Mouse (Mus musculus) CH12.LX (cell line): Measurements from ENCODE around the gene Dlx3.

Source experiments
- CTCF ChIP-seq, 2 experiments: IDR thresholded peaks in 1 of 2; conservative IDR thresholded peaks in 1 of 2; 2 replicates each; pipeline ENCODE4 v1.5.1; 2011 to 2012; ENCODE audit warnings: low read depth in 2 of 2, low read length in 2 of 2, improper control_type of control experiment in 1 of 2, inconsistent platforms in 1 of 2, mild to moderate bottlenecking in 1 of 2, moderate library complexity in 1 of 2
- E2F4 ChIP-seq: IDR thresholded peaks from 2 replicates; pipeline ENCODE4 v1.6.1; 2011; ENCODE audit warnings: low read depth, low read length, improper control_type of control experiment; ENCODE audit not compliant: insufficient replicate concordance
- GABPA ChIP-seq: IDR thresholded peaks from 2 replicates; pipeline ENCODE4 v1.6.1; 2012; ENCODE audit warnings: low read depth, low read length, improper control_type of control experiment, inconsistent platforms; ENCODE audit not compliant: insufficient replicate concordance
- MAFK ChIP-seq: IDR thresholded peaks from 2 replicates; pipeline ENCODE4 v1.6.1; 2011; ENCODE audit warnings: low read length, improper control_type of control experiment; ENCODE audit not compliant: insufficient replicate concordance
- MEF2A ChIP-seq: IDR thresholded peaks from 2 replicates; pipeline ENCODE4 v1.6.1; 2014; ENCODE audit warnings: low read depth, mild to moderate bottlenecking, inconsistent platforms, low read length, improper control_type of control experiment, borderline replicate concordance
- TCF12 ChIP-seq: IDR thresholded peaks from 2 replicates; pipeline ENCODE4 v1.6.1; 2014; ENCODE audit warnings: low read depth, mild to moderate bottlenecking, inconsistent platforms, low read length, improper control_type of control experiment

DNA sequence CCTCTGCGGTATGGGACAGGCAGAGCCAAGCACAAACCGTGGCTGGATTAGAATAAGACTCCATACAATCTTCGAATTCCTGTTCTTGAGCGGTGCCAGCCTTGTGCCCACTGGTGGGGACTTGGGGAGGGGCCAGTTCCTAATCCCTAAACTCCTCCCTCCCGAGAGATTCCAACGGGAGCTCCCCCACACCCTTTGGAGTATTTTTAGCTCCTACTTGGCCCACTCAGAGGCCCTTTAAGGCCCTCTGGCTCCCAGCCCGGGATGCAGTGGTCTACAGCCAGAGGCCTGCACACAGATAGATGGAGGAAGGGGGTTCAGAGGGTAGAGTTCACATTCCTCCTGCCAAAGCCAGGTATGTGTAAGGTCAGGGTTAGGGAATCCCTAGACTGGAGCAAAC is 48.7 kb upstream of the Dlx3 start:
- no peak for TF ChIP-seq TCF12
- no peak for TF ChIP-seq MEF2A
- TF ChIP-seq CTCF (conservative IDR thresholded peaks at IDR 0.05 in 1 of 2, IDR thresholded peaks at IDR 0.05 in 1 of 2; ENCODE audit: low read depth in 2 of 2, low read length in 2 of 2), result no peak
- no peak for TF ChIP-seq GABPA
- TF ChIP-seq E2F4, result no peak
- no peak for TF ChIP-seq MAFK
